Mouse (Mus musculus): ENCODE results near the gene Faah.

Gene Faah

DNA sequence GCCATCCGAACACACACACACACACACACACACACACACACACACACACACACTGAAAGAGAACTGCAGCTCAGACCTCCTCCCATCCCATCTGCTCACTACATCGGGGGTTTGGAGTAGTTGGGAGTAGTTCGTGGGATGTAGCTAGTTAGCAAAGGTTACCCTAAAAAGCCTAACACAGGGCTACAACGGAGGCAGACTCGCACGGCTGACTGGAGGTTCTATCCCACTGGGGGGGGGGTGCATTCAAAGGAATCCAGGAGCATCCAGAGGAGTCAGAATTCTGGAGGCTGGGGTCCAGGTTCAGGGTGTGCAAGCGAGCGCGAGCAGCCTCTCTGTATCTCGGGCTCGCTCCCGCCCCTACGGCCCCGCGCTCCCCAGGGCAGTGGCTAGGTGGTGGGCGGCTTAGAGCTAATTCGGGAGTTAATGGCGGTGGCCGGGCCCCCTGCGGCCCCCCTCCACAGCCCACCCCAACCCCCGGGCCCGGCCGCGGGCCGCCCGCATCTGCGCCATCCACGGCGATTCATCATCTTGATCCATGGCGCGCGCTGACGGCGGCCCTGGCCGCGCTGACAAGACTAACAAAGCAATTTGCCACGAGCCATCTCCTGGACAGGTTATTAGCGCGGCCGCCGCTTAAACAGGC, 73.9 kb downstream of the Faah start:
- CTCF ChIA-PET, result no interaction called here

DNA sequence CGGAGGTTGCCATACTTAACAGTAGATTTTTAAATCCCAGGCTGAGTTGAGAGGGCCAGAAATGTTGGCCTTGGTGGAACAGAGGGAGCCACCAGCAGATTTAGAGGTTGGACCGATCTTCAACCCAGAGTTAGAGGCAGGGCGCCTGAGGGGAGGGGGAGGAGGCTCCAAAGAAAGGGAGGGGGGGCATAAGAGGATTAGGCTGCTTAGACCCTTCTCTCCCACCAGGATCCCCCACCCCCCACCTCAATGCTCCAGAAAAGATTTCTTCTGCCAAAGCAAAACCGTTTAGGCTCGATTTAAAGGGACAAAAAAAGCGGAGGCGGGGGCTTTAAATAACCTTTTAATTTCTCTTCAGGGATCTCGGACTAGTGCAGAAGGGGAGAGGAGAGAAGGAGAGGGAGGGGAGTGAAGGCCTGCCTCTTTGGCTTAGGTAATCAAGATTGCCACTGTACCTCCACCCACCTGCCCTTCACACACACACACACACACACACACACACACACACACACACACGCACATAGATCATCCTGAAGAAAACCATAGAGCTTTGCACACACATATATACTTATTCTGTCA, 76.4 kb downstream of the Faah start:
- CTCF ChIA-PET, result no interaction called here

DNA sequence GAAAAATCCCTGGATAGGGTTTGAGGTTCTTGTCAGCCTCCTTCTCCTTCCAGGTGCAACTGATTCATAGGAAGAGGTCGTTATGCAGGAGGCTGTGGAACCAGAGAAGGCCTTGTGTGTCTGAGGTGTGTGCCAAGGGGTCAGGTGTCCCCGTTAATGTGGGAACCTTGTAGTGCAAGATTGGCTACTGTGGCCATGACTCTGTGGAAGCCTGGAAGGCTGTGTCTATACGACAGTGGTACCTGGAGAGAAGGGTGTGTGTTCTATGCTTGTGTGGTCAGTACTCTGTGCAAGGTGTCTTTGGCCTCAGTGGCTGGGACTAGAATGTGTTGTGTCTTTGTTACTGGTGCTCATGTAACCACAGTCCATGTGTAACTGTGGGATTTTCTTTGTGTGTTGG, 77.0 kb downstream of the Faah start:
- CTCF ChIA-PET, result no interaction called here

DNA sequence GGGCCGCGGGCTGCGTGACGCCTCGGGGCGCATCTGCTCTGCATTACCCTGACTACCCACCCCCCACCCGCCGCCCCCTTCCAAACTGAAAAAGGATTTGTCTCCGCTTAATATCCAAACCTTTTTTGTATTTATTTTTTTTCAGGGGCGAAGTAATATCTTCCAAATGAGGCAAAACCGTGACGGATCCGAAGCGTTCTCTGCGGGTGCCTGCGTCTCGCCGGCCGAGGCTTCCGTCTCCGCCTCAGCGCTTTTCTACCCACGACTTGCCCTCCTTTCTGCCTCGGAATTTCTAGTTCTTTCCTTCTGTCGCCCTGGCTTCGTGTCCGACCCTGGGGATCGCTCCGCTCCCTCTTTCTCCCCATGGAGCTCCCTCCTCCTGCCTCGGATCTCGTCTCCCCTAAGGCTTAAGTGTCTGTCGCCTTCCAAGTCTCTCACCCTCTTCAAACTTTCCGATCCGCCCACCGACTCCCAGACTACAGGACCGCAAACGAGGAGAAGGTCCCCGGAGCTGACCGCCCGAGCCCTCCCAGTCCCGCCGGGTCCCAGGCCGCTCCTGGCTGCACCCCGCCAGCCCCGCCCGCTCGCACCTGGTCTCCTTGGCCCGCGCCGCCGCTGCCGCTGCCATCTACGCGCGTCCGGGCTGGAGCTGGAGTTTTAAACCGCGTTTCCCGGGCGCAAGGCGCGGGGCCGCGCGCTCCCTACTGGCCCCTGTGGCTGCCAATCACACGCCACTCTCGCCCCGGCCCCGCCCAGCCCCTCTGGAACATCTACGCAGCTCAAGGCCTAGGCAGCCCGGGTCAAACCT, 78.2 kb downstream of the Faah start, which contains the start of gene Dmbx1:
Gene Dmbx1, minus strand, starts transcription at position 632 of the 808 bp plus-strand sequence.
- CTCF ChIA-PET, result no interaction called here

DNA sequence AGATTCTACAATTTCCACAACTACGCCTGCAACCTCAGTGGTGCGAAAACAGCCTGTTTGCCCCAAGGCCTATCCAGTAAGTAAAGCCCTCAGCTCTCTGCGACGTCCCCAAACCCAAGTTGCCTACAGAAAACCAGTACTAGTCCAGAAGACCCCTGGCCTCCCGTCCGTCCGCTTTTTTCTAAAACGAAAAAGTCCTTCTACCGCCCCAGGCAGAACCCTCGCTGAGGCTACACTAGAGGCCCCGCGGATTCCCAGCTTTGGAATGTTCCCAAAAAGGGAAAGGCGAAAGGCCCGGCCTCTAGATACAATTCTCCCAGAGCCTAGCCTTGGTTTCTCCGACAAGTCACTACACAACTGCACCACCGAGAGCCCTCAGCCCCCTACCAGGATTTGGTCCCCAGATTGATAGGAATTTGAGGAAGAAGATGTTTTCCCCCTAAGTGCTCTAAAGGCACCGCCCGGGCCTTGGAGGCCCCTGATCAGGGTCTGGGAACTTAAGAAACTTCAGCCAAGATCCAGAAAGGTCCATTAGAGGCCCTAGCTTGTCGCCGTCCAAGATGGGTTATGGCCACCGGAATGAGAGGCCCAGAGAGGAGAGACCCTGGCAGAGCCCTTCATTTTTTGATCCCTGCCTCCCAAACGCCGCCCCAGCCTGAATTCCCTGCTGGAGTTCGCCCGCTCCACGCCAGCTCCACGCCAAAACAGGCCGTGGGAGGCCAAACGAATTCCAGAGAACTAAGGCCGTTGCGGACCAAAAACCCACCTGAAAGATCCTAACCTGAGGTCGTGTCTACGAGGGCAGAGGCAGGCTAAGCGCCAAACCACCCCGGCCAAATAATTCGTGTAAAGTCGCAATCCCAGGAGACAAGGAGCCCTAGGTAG, 79.2 kb downstream of the Faah start:
- CTCF ChIA-PET, result no interaction called here

DNA sequence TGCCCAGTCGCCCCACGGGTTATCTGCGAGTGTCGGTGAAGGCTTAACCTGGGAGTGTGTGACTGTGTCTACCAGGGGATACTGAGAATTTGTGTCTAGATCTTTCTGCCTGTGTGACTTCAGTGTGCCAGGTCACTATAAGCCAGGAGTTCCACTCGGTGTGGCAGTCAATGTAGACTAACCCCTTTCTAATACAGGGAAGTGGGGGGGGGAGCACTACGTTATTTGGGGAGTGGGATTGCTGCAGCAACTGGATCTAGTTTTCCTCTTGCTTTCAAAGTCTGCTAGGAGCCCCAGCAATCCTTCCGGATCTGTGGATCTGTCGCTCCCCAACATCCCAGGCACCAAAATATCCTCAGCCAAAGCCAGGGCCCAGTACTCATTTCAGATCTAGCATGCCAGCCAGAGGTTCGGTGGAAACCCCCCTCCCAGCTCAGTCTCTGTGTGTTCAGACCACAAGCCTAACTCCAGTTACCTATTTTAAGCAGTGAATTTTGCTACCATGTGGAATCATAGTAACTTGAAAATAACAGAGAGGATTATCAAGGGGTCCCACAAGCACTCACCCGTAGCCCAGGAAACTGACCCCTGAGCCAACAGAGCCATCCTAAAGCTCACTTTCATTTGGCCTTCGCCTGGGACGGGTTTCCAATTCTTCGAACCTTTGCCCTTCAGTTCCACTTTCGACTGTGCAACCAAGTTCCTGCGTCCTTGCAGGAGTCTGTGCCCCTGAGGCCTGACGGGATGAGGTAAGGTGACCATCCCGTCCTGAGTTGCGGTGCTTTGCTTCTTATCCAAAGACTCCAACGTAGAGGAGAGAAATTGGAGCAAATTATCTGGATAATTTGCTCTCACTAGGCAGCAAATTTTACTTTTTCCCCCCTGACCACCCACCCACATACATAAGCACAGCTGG, 80.4 kb downstream of the Faah start:
- CTCF ChIA-PET, result no interaction called here

DNA sequence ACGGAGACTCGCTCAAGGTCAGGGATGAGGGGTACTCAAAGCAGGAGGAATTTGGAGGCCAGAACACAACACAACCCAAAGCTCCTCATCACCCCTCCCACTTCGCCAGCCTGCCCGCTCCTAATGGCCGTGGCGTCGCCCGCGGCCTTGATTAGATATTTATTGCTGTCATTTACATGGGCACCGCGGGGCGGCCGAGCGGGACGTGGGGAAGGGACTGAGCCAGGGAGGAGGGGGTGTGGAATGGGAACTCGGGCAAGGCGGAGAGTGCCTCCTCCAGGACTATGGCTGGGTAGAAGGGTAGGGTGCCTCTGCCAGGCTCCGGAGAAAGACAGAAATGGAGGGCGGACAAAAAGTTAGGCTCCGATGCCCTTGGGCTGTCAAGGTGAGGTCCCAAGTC, 81.1 kb downstream of the Faah start:
- CTCF ChIA-PET, result no interaction called here

DNA sequence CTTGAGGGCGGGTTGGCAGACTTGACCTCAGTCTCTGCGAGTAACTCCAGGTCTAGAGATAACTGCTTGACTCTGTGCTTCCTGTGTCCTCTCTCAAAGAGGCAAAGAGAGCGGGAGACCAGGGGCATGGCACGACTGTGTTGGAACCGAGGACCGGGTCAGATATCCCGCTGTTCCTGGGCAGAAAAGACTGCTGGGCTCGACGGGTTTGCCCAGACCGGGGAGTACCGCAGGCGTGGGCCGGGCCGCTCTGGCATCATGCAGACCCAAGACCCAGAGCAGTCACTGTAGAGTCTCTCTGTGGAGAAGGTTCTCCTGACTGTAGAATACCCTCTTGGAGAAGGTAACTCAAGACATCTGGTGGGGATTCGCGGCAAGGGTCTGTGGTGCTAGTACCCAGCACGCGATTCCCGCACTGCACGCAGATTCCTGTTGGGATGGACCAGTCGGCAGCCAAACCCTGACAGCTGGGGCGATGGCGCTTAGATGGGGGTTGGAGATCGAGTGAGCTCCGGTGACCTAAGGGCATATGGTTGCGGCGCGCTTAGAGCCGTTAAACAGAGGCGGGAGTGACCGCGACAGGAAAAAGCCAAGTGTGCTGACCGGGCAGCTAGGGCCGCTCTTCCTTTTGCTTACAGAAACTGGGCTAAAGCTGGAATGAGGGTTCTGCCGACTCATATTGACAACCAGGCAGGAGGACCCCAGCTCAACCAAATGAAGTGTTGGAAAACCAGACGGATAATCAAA, 81.7 kb downstream of the Faah start:
- CTCF ChIA-PET, result no interaction called here

DNA sequence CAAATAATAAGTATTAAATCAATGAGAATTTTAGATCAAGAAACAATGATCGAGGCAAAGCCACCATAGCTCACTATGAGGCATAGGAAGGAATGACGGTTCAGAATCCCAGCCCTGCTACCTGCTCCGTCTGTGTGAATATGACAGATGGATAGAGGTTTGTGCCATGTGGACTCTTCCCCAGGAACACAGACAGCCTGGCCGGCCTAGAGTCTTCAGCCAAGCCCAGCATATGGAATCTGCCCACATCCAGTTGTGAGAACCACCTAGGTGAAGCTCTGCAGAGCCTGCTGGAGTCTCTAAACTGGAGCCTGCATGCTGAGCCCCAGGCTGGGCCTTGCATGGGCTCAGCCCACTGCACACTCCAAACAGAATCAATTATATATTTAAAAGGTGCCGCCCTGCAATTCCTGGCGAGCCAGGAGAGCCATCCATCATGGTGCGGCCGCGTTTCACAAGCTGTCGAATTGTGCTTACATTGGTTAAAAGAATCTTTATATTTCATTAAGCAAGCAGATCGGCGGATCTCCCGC, 86.1 kb downstream of the Faah start:
- CTCF ChIA-PET, result no interaction called here

DNA sequence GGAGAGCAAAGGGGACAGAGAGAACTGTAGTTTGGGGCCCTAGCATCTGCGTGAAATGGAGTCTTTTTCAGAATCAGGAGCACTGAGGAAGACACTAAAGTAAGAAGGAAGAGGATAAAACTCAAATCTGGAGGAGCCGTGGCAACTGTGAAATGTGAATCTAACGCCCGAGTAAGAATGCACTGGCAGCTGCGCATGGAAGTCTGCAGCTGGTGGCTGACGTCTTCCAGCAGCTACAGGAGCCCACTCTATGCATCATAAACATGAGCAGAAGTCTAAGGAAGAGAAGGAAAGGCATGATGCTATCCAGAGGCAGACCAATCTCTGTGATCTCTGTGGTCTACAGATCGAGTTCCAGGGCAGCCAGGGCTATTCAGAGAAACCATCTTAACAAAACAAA, 90.1 kb downstream of the Faah start:
- CTCF ChIA-PET, result no interaction called here

DNA sequence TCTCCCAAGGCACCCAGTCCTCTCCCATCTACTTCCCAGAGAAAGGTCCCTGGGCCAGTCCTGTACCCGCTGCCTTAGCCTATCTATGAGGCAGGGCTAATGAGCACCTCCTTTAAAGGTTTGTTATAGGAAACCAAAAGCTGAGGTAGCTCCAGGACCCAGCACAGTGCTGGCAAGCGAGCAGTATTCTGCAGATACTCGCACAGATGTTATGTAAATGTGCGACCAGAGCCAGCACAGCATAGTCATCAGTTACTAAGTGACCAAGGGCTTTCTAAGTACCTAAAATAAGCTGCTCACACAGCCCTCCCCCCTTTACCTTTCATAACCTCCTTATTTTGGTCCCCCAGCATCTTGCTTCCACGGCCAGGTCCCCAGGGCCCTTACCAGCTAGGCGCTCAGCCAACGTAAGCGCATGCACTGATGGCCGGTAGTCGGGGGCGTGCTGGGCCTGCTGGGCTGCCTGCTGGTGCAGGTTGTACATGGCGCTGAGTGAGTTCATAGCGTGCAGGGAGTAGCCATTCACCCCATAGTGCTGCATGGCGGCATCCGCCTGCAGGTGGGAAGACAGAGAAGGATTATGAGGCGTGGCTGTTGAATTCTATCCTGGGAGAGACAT, 94.4 kb downstream of the Faah start:
- CTCF ChIA-PET, result no interaction called here

DNA sequence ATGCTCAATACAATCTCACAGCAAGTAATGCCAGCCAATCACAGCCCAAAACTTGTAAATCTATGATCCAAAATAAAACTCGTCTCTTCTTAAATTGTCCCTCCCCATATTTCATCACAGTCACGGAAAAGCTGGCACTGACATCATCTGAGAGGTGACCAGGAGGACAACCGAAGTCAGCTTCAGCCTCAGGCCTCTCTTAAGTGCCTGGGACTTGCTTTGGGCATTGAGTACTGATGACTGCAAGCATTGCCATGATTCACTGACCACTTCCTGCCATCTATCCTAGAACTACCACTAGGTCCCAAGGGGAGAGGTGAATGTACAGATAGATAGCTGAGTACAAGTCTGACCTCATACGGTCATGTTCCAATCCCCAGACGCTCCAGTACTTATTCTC, 95.0 kb downstream of the Faah start:
- CTCF ChIA-PET, result no interaction called here

DNA sequence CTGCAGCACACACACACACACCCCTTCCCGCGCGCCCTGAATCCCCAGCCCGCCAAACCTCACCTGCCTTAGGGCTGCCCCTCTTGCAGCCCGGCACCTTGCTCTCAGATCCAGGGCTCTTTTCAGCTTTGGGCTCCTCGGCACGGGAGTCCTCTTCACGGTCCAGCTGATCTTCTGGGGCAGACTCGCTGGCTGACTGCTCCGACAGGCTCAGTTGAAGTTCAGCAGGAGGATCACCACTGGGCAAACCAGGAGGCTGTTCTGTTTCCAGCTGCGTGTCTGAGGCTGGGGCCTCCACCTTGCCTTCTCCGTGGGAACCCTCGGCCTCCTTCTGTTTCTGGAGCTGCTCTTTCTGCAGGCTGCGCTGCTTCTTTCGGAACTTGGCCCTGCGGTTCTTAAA, 97.8 kb downstream of the Faah start:
- CTCF ChIA-PET, result no interaction called here

Measured in spleen, embryonic (tissue).